Mouse (Mus musculus) embryo, embryonic 11 days (tissue): ENCODE results near the gene Hist1h2af.

Experiments
- DNase-seq: peaks from one replicate; pipeline ENCODE4 v3.0.0-alpha.2; 2015

Gene Hist1h2af

DNA sequence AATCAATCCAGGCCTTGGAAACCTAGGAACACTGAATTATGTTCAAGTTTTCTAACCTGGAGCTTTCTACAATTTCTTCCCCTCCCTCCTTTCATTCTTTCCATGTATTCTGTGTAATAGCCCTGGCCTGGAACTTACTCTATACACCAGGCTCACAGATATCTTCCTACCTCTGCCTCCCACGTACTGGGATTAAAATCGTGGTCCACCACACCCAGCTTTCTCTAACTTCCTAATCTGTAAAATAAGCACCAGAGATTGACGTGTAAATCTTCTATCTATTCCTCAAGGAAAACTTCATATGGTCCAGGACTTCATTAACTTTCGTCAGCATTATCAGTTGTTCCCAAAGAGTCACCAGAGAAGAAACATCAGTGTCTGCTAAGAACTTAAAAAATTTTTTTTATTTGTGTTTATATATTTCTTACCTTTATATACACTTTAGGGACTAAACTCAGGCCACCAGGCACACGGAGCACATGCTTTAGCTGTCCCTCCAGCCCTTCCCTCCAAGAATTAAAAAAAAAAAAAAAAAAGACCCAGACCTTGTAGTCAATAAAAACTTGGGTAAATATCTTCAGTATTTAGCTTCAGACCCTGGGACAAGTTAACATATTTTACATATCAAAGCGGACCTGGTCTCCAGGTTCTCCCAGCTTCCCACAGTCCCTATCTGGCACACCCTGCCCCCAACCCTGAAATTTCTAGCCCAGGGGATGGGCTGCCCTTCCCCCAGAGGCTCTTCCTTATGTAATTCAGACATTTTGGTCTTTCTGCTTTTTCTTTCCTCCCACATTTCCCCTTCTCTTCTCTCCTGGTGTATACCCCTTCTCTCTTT lies 48.7 kb downstream of the Hist1h2af start:
- peak; percentile 46 for DNase-seq

DNA sequence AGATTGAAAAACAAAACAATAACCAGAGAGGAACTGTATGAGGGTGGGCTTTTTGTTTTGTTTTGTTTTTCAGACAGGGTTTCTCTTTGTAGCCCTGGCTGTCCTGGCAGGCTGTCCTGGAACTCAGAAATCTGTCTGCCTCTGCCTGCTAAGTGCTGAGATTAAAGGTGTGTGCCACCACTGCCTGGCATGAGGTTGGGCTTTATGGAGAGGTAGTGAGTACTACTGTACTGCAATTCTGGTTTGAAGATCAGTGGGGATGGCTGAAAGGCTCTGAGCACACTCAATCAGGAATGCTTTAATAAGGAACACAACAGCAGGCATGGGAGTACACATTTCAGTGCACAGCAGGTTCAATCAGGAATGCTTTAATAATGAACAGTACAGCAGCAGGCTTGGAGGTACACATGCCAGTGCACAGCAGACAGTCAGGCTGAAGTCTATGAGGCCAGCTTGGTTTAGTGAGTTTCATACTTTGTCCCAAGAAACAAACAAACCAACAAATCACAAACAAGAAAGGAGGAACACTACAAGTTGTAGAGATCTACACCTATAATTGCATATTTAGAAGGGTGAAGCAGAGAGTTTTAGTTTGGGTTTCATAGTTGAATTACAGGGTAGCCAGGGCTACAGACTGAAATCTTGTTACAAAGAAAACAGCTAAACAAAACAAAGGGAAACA lies 49.8 kb downstream of the Hist1h2af start:
- no peak for DNase-seq
